In genomic region chr13:56758492-56758891, GRCm38 (mm10) we compare ENCODE assay signal across 8 mouse cellular contexts. TPM values are rescaled to one million over a fixed set of nuclear protein-coding genes. Genes with fewer than 3 reads are reported as not detected.
DNase-seq lines count a peak whose midpoint lies in the region; ATAC-seq and TF ChIP-seq lines count a peak whose summit lies in the region.

No protein-coding gene starts in this region.

- intact Hi-C loops in left cerebral cortex, postnatal 36 days (cut with DNase I): loop anchor here (10.0 kb wide), 1 partner anchor 284 kb away; no protein-coding TSS in a partner anchor

- no peak overlapping the region for H3K4me3 ChIP-seq in hindbrain, embryonic 14.5 days (replicated peaks; ENCODE audit: low read length)
- H3K4me3 ChIP-seq in hindbrain, embryonic 12.5 days: no peak overlapping the region
- H3K4me3 ChIP-seq in bone marrow, adult 2 months (replicated peaks; ENCODE audit: control insufficient read depth, low read depth, low read length): no peak overlapping the region
- H3K4me3 ChIP-seq in embryonic fibroblast, embryonic 13.5 days (ENCODE audit: insufficient read depth, low read length): no peak overlapping the region
- H3K4me3 ChIP-seq in neural tube, embryonic 11.5 days (ENCODE audit: low read depth, low read length): no peak overlapping the region

- H3K9ac ChIP-seq in hindbrain, embryonic 14.5 days: no peak overlapping the region
- no peak overlapping the region for H3K9ac ChIP-seq in hindbrain, embryonic 12.5 days
- H3K9ac ChIP-seq in neural tube, embryonic 11.5 days (ENCODE audit: low read length): no peak overlapping the region

- TF ChIP-seq CTCF in bone marrow, adult 2 months (IDR thresholded peaks at IDR 0.05; ENCODE audit: control insufficient read depth, insufficient read depth, low read length): peak; percentile 83
- peak; percentile 68 for TF ChIP-seq CTCF in embryonic fibroblast, embryonic 13.5 days (IDR thresholded peaks at IDR 0.05; ENCODE audit: borderline replicate concordance, insufficient read depth, low read length)

- H3K4me1 ChIP-seq in hindbrain, embryonic 14.5 days (replicated peaks; ENCODE audit: control insufficient read depth, insufficient read depth, low read length): no peaks in the 10 kb centered on the region; the same call in 1 of the 2 replicates
- peaks cover 20% of the 10 kb centered on the region for H3K4me1 ChIP-seq in hindbrain, embryonic 12.5 days
- H3K4me1 ChIP-seq in bone marrow, adult 2 months (ENCODE audit: control insufficient read depth, insufficient read depth, low read length): no peaks in the 10 kb centered on the region
- no peaks in the 10 kb centered on the region for H3K4me1 ChIP-seq in embryonic fibroblast, embryonic 13.5 days (ENCODE audit: control insufficient read depth, insufficient read depth, low read length)
- H3K4me1 ChIP-seq in neural tube, embryonic 11.5 days (ENCODE audit: control insufficient read depth, insufficient read depth, low read length): peaks cover 2% of the 10 kb centered on the region; the same call in 1 of the 2 replicates

- DNase-seq in hindbrain, embryonic 14.5 days (ENCODE audit: low spot score): peak; percentile 67
- DNase-seq in left cerebral cortex, postnatal 36 days (ENCODE audit: low spot score in 2 of 2): peak; percentile 59 to 64
- DNase-seq in neural tube, embryonic 11.5 days (ENCODE audit: low spot score): peak; percentile 78
- DNase-seq in thymus, adult 18-20 months: peak; percentile 64 to 65

- H3K9me3 ChIP-seq in hindbrain, embryonic 14.5 days (ENCODE audit: control insufficient read depth, low read length): no peaks in the 10 kb centered on the region
- H3K9me3 ChIP-seq in hindbrain, embryonic 12.5 days (replicated peaks): no peaks in the 10 kb centered on the region
- H3K9me3 ChIP-seq in neural tube, embryonic 11.5 days (ENCODE audit: control insufficient read depth, low read length): no peaks in the 10 kb centered on the region

- no peaks in the 10 kb centered on the region for H3K36me3 ChIP-seq in hindbrain, embryonic 14.5 days (replicated peaks; ENCODE audit: control insufficient read depth, insufficient read depth)
- no peaks in the 10 kb centered on the region for H3K36me3 ChIP-seq in hindbrain, embryonic 12.5 days
- H3K36me3 ChIP-seq in neural tube, embryonic 11.5 days (ENCODE audit: control insufficient read depth, insufficient read depth, low read length): no peaks in the 10 kb centered on the region

- no peak for ATAC-seq in hindbrain, embryonic 14.5 days (ENCODE audit: low FRiP score)
- ATAC-seq in hindbrain, embryonic 12.5 days (ENCODE audit: low FRiP score): no peak
- peak; percentile 72 to 74 for ATAC-seq in hematopoietic stem cell, adult 5-6 weeks (replicated peaks in 1 of 2; ENCODE audit: insufficient read depth in 1 of 2, low FRiP score in 2 of 2, low TSS enrichment in 1 of 2, low read depth in 1 of 2, poor library complexity in 2 of 2, severe bottlenecking in 2 of 2)
- ATAC-seq in neural tube, embryonic 11.5 days (ENCODE audit: insufficient read depth, low FRiP score, low TSS enrichment): no peak

- no peak overlapping the region for H3K27ac ChIP-seq in hindbrain, embryonic 14.5 days
- no peak overlapping the region for H3K27ac ChIP-seq in hindbrain, embryonic 12.5 days
- no peak overlapping the region for H3K27ac ChIP-seq in bone marrow, adult 2 months (ENCODE audit: control insufficient read depth, insufficient read depth, low read depth, low read length, poor library complexity)
- H3K27ac ChIP-seq in embryonic fibroblast, embryonic 13.5 days (ENCODE audit: insufficient read depth, low read length): no peak overlapping the region
- H3K27ac ChIP-seq in neural tube, embryonic 11.5 days (ENCODE audit: low read depth, low read length): no peak overlapping the region

- no peak for TF ChIP-seq POLR2A in bone marrow, adult 2 months (IDR thresholded peaks at IDR 0.05; ENCODE audit: borderline replicate concordance, control insufficient read depth, low read depth, low read length)
- TF ChIP-seq POLR2A in embryonic fibroblast, embryonic 13.5 days (IDR thresholded peaks at IDR 0.05; ENCODE audit: low read depth, low read length): no peak

- 24% methylated on average over 6 of the region's 6 CpGs for WGBS in hindbrain, embryonic 14.5 days
- WGBS in hindbrain, embryonic 12.5 days: 33% methylated on average over 6 of the region's 6 CpGs
- 21% methylated on average over 6 of the region's 6 CpGs for WGBS in bone marrow, adult 2 months
- 28% methylated on average over 6 of the region's 6 CpGs for WGBS in neural tube, embryonic 11.5 days

- H3K27me3 ChIP-seq in hindbrain, embryonic 14.5 days (ENCODE audit: control insufficient read depth, insufficient read depth, low read length): peaks cover 27% of the 10 kb centered on the region
- peaks cover 44% of the 10 kb centered on the region for H3K27me3 ChIP-seq in hindbrain, embryonic 12.5 days
- H3K27me3 ChIP-seq in neural tube, embryonic 11.5 days (ENCODE audit: control insufficient read depth, insufficient read depth, low read length): peaks cover 14% of the 10 kb centered on the region

- no peak overlapping the region for H3K4me2 ChIP-seq in hindbrain, embryonic 14.5 days (replicated peaks)
- no peak overlapping the region for H3K4me2 ChIP-seq in hindbrain, embryonic 12.5 days (replicated peaks)
- H3K4me2 ChIP-seq in neural tube, embryonic 11.5 days (ENCODE audit: low read depth): no peak overlapping the region

RNA-seq across cellular contexts. Expression of gene Gm45623, which starts 4.9 kb away (rescaled TPM):
- 2.8 and 2.9 TPM in 2 replicates for polyA plus RNA-seq in hindbrain, embryonic 14.5 days (2014; fragmentation: Nextera tagmentation; extraction: Ambion mirVana)
- 0.21 TPM in 1 of 2 replicates, not detected in the other for polyA plus RNA-seq in hindbrain, embryonic 12.5 days (2016; fragmentation: Nextera tagmentation; extraction: Ambion mirVana)
- polyA plus RNA-seq in bone marrow, adult 2 months (2011; ENCODE audit: insufficient read depth, insufficient read length, low replicate concordance, missing spikeins): not detected in 2 replicates
- not detected in 2 replicates for polyA plus RNA-seq in embryonic fibroblast, embryonic 13.5 days (2011; ENCODE audit: insufficient read length, low read depth, missing spikeins)
- total RNA-seq in hematopoietic stem cell, adult 5-6 weeks (2017): not detected in 2 replicates
- 10 to 100 TPM; 13.0 to 16.7 TPM for total RNA-seq in left cerebral cortex, postnatal 36 days (2021)
- not detected in 2 replicates for polyA plus RNA-seq in neural tube, embryonic 11.5 days (2014; fragmentation: Nextera tagmentation; extraction: Ambion mirVana)

RNA-seq across cellular contexts. Expression of gene Smad5, which starts 55.7 kb away (rescaled TPM):
- 32.3 and 33.8 TPM in 2 replicates for polyA plus RNA-seq in hindbrain, embryonic 14.5 days (2014; fragmentation: Nextera tagmentation; extraction: Ambion mirVana)
- polyA plus RNA-seq in hindbrain, embryonic 12.5 days (2016; fragmentation: Nextera tagmentation; extraction: Ambion mirVana): 38.8 and 41.4 TPM in 2 replicates
- 8.2 and 14.8 TPM in 2 replicates for polyA plus RNA-seq in bone marrow, adult 2 months (2011; ENCODE audit: insufficient read depth, insufficient read length, low replicate concordance, missing spikeins)
- 59.8 and 75.9 TPM in 2 replicates for polyA plus RNA-seq in embryonic fibroblast, embryonic 13.5 days (2011; ENCODE audit: insufficient read length, low read depth, missing spikeins)
- 40.5 and 50.3 TPM in 2 replicates for total RNA-seq in hematopoietic stem cell, adult 5-6 weeks (2017)
- 10 to 100 TPM; 18.1 to 23.1 TPM for total RNA-seq in left cerebral cortex, postnatal 36 days (2021)
- polyA plus RNA-seq in neural tube, embryonic 11.5 days (2014; fragmentation: Nextera tagmentation; extraction: Ambion mirVana): 56.4 and 58.9 TPM in 2 replicates

Comparison
In these comparisons a context has a peak if more than half of its experiments do, and no peak if none do; other contexts are left out.
1. ATAC-seq: peak in hematopoietic stem cell, adult 5-6 weeks (2 of 2); none in hindbrain, embryonic 14.5 days (single experiment), hindbrain, embryonic 12.5 days (single experiment) and neural tube, embryonic 11.5 days (single experiment).
2. Peak in every context shown above with its lines, with median percentiles within 50 percentile points of each other: DNase-seq.